Mouse (Mus musculus): ENCODE data around the gene Akap8l.

- no peak for TF ChIP-seq CTCF (IDR thresholded peaks at IDR 0.05; ENCODE audit: borderline replicate concordance, insufficient read depth, low read length)
- TF ChIP-seq POLR2A (IDR thresholded peaks at IDR 0.05; ENCODE audit: low read depth, low read length) = no peak
Measured at GRCm38 (mm10) chr17:32348406-32348805, 2.0 kb downstream of the Akap8l start.
